Mouse (Mus musculus) left cerebral cortex, postnatal 25 days (tissue): ENCODE measurements at regions not wholly inside any gene's neighbourhood (a gene's known extent, or its start where the extent isn't known, plus 50 kb on each side); places are given as distances from the start of the nearest gene placed in this dataset.

Source experiments
- DNase-seq, 2 experiments: peaks; one replicate each; pipeline ENCODE4 v3.0.0; 2022; ENCODE audit warnings: low spot score in 2 of 2, mixed read lengths in 1 of 2
- intact Hi-C: fragments of 180-260 bp; cut with DNase I; formaldehyde crosslinking; loops from one replicate; pipeline ENCODE4 v1.15.1; 2025
- microRNA-seq, 2 experiments: library from miRNA; unstranded; fragments of <30 nt; microRNA quantifications; one replicate each; pipeline ENCODE4 v1.2.0; 2022

GRCm38 (mm10) chr7:139741246-139741903 lies 57.8 kb upstream of the Cfap46 start:
- DNase-seq: peak; percentile 59 to 76
- intact Hi-C loops: no loop called here

GRCm38 (mm10) chr7:139746803-139747202 lies 63.2 kb upstream of the Cfap46 start:
- intact Hi-C loops: loop anchor here (5.0 kb wide), 2 partner anchors 45 to 85 kb away; partner anchors contain the start of gene Adgra1
- DNase-seq: peak in 1 of 2 experiments; percentile 35

GRCm38 (mm10) chr7:139747290-139748067 lies 63.9 kb upstream of the Cfap46 start:
- intact Hi-C loops: loop anchor here (5.0 kb wide), 2 partner anchors 45 to 85 kb away; partner anchors contain the start of gene Adgra1
- DNase-seq: no peak

- intact Hi-C loops: no loop called here
- DNase-seq: peak in 1 of 2 experiments; percentile 54
Observed at GRCm38 (mm10) chr7:139755004-139755403, 71.4 kb upstream of the Cfap46 start.

- intact Hi-C loops: no loop called here
Observed at GRCm38 (mm10) chr7:139762522-139762921, 71.5 kb upstream of the Adgra1 start.

GRCm38 (mm10) chr7:139763241-139763640 lies 70.7 kb upstream of the Adgra1 start:
- intact Hi-C loops: no loop called here
- DNase-seq: no peak

More at GRCm38 (mm10) chr7:139762522-139762921, 71.5 kb upstream of the Adgra1 start:
- DNase-seq: no peak

- intact Hi-C loops: no loop called here
- DNase-seq: no peak
Observed at GRCm38 (mm10) chr7:139766296-139766695, 67.7 kb upstream of the Adgra1 start.

GRCm38 (mm10) chr7:139769167-139769566 lies 64.8 kb upstream of the Adgra1 start:
- intact Hi-C loops: no loop called here
- no peak for DNase-seq

GRCm38 (mm10) chr7:139777243-139777642 lies 56.7 kb upstream of the Adgra1 start:
- intact Hi-C loops: no loop called here
- peak in 1 of 2 experiments; percentile 13 for DNase-seq

GRCm38 (mm10) chr7:139779876-139780275 lies 54.1 kb upstream of the Adgra1 start:
- DNase-seq: no peak
- intact Hi-C loops: no loop called here

- intact Hi-C loops: no loop called here
- no peak for DNase-seq
Observed at GRCm38 (mm10) chr7:139781513-139781912, 52.5 kb upstream of the Adgra1 start.

Small RNA genes in the stretch of these regions (microRNA-seq; reads per million reads assigned to microRNA genes)
- gene Mir6401: 0 reads per million in 2 experiments
